Mouse (Mus musculus) ES-Bruce4 (cell line): ENCODE results near the gene Ccl2.

ENCODE experiments used
- CTCF ChIP-seq: IDR thresholded peaks from one replicate; pipeline ENCODE4 v1.8.1; 2011; ENCODE audit warnings: low read depth, low read length
- EP300 ChIP-seq: IDR thresholded peaks from 2 replicates; pipeline ENCODE4 v1.6.1; 2011; ENCODE audit warnings: low read depth, low read length; ENCODE audit not compliant: insufficient read depth
- POLR2A ChIP-seq: IDR thresholded peaks from one replicate; pipeline ENCODE4 v1.8.1; 2011; ENCODE audit warnings: low read length; ENCODE audit not compliant: insufficient read depth

DNA sequence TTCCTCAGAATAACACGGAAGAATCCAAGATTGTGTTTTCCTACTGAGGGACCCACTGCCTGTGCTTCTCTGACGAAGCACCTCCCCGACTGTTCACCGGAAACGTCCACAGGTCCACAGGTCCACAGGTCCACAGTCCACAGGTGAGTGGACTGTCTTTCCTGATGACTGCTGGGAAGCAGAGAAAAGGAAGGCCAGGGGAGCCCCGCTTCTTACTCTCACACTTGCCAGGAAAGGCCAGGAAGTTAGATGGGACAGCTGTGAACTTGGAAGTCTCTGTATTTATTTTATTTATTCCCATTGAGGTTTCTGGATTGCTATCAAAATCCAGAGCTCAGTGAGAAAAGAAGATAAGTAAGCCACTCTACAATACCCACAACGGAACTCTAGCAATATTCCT, 18.5 kb downstream of the Ccl2 start:
- TF ChIP-seq CTCF (no peak), POLR2A (no peak), EP300 (no peak)
